Mouse (Mus musculus): Measurements from ENCODE around the gene Zfp62. TPM values are rescaled to one million over a fixed set of nuclear protein-coding genes. Genes with fewer than 3 reads are reported as not detected.

Zfp62 gene
- polyA plus RNA-seq (2014; fragmentation: Illumina TruSeq; extraction: RNeasy Lipid Tissue Mini Kit (QIAGEN cat#74804); ENCODE audit: low replicate concordance), result 81.1 TPM

GRCm38 (mm10) chr11:49203129-49203768 lies at the start of gene Zfp62:
Gene Zfp62 (plus strand): TSS chr11:49203292.

GRCm38 (mm10) chr11:49154077-49154476 lies 49.0 kb upstream of the Zfp62 start, which contains the start of gene Olfr1394:
Gene Olfr1394 (plus strand): TSS chr11:49154377.

GRCm38 (mm10) chr11:49186955-49187488 lies 16.1 kb upstream of the Zfp62 start, which contains the start of gene Btnl9:
Gene Btnl9 (minus strand): TSS chr11:49187159.

GRCm38 (mm10) chr11:49243727-49244594 lies 40.9 kb downstream of the Zfp62 start, which contains the start of gene Mgat1:
Gene Mgat1 (plus strand): TSS chr11:49244191.

Other genes with a start within 250 kb of the Zfp62 start
- gene Olfr56, start 224.4 kb upstream of the Zfp62 start, polyA plus RNA-seq (2014; fragmentation: Illumina TruSeq; extraction: RNeasy Lipid Tissue Mini Kit (QIAGEN cat#74804); ENCODE audit: low replicate concordance), result 6.8 TPM
- gene 9930111J21Rik1, start 223.9 kb upstream of the Zfp62 start, polyA plus RNA-seq (2014; fragmentation: Illumina TruSeq; extraction: RNeasy Lipid Tissue Mini Kit (QIAGEN cat#74804); ENCODE audit: low replicate concordance), result 1.3 TPM
- 0.97 TPM for gene Gm12185, start 211.1 kb upstream of the Zfp62 start, polyA plus RNA-seq (2014; fragmentation: Illumina TruSeq; extraction: RNeasy Lipid Tissue Mini Kit (QIAGEN cat#74804); ENCODE audit: low replicate concordance)
- gene Tgtp1, start 209.1 kb upstream of the Zfp62 start, polyA plus RNA-seq (2014; fragmentation: Illumina TruSeq; extraction: RNeasy Lipid Tissue Mini Kit (QIAGEN cat#74804); ENCODE audit: low replicate concordance), result 8.9 TPM
- gene 9930111J21Rik2, start 152.1 kb upstream of the Zfp62 start, polyA plus RNA-seq (2014; fragmentation: Illumina TruSeq; extraction: RNeasy Lipid Tissue Mini Kit (QIAGEN cat#74804); ENCODE audit: low replicate concordance), result 18.7 TPM
- gene Tgtp2, start 139.1 kb upstream of the Zfp62 start, polyA plus RNA-seq (2014; fragmentation: Illumina TruSeq; extraction: RNeasy Lipid Tissue Mini Kit (QIAGEN cat#74804); ENCODE audit: low replicate concordance), result 22.2 TPM
- 66.3 TPM for gene Ifi47, start 126.7 kb upstream of the Zfp62 start, polyA plus RNA-seq (2014; fragmentation: Illumina TruSeq; extraction: RNeasy Lipid Tissue Mini Kit (QIAGEN cat#74804); ENCODE audit: low replicate concordance)
- not detected for gene Olfr1396, start 88.4 kb upstream of the Zfp62 start, polyA plus RNA-seq (2014; fragmentation: Illumina TruSeq; extraction: RNeasy Lipid Tissue Mini Kit (QIAGEN cat#74804); ENCODE audit: low replicate concordance)
- gene Olfr1395, start 61.0 kb upstream of the Zfp62 start, polyA plus RNA-seq (2014; fragmentation: Illumina TruSeq; extraction: RNeasy Lipid Tissue Mini Kit (QIAGEN cat#74804); ENCODE audit: low replicate concordance), result not detected
- gene Olfr1394, start 48.9 kb upstream of the Zfp62 start, polyA plus RNA-seq (2014; fragmentation: Illumina TruSeq; extraction: RNeasy Lipid Tissue Mini Kit (QIAGEN cat#74804); ENCODE audit: low replicate concordance), result not detected
- gene Btnl9, start 16.1 kb upstream of the Zfp62 start, polyA plus RNA-seq (2014; fragmentation: Illumina TruSeq; extraction: RNeasy Lipid Tissue Mini Kit (QIAGEN cat#74804); ENCODE audit: low replicate concordance), result 0.93 TPM
- 21.1 TPM for gene Mgat1, start 40.9 kb downstream of the Zfp62 start, polyA plus RNA-seq (2014; fragmentation: Illumina TruSeq; extraction: RNeasy Lipid Tissue Mini Kit (QIAGEN cat#74804); ENCODE audit: low replicate concordance)
- gene Olfr1393, start 75.0 kb downstream of the Zfp62 start, polyA plus RNA-seq (2014; fragmentation: Illumina TruSeq; extraction: RNeasy Lipid Tissue Mini Kit (QIAGEN cat#74804); ENCODE audit: low replicate concordance), result 0.41 TPM
- gene Olfr1392, start 82.0 kb downstream of the Zfp62 start, polyA plus RNA-seq (2014; fragmentation: Illumina TruSeq; extraction: RNeasy Lipid Tissue Mini Kit (QIAGEN cat#74804); ENCODE audit: low replicate concordance), result 0.48 TPM
- not detected for gene Olfr10, start 101.4 kb downstream of the Zfp62 start, polyA plus RNA-seq (2014; fragmentation: Illumina TruSeq; extraction: RNeasy Lipid Tissue Mini Kit (QIAGEN cat#74804); ENCODE audit: low replicate concordance)
- not detected for gene Olfr1391, start 119.5 kb downstream of the Zfp62 start, polyA plus RNA-seq (2014; fragmentation: Illumina TruSeq; extraction: RNeasy Lipid Tissue Mini Kit (QIAGEN cat#74804); ENCODE audit: low replicate concordance)
- not detected for gene Olfr1390, start 131.9 kb downstream of the Zfp62 start, polyA plus RNA-seq (2014; fragmentation: Illumina TruSeq; extraction: RNeasy Lipid Tissue Mini Kit (QIAGEN cat#74804); ENCODE audit: low replicate concordance)
- not detected for gene Olfr1389, start 219.8 kb downstream of the Zfp62 start, polyA plus RNA-seq (2014; fragmentation: Illumina TruSeq; extraction: RNeasy Lipid Tissue Mini Kit (QIAGEN cat#74804); ENCODE audit: low replicate concordance)
- gene Olfr1388, start 233.3 kb downstream of the Zfp62 start, polyA plus RNA-seq (2014; fragmentation: Illumina TruSeq; extraction: RNeasy Lipid Tissue Mini Kit (QIAGEN cat#74804); ENCODE audit: low replicate concordance), result not detected

Measured in small intestine, adult 10 weeks (tissue).